Mouse (Mus musculus): Measurements from ENCODE around the gene Rab31. TPM values are rescaled to one million over a fixed set of nuclear protein-coding genes. Genes with fewer than 3 reads are reported as not detected.

Rab31 gene
- polyA plus RNA-seq, 2 experiments: 2.7 to 5.0 TPM

DNA sequence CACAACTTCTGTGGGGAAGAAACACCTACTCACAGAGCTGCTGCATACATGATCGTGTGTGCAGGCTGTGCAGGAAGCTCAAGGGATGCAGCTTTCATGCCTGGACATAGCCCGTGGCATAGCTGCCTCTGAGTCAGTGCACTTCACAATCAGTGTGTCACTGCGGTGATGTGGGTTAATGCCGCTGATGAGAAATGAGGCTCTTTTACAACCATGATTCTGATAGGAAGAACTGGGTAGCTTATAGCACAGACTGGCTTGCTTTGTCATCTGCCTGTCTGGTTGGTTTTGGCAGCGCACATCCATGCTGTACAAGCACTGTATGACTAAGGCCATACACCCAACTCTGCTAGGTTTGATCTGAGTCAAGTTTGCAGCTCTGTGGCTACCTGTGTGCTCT, 52.7 kb downstream of the Rab31 start:
- H3K4me3 ChIP-seq (ENCODE audit: insufficient read depth in 1 of 2, low read depth in 2 of 2, low read length in 2 of 2): no peak overlapping the region
- no peaks in the 10 kb centered on the region for H3K27me3 ChIP-seq (ENCODE audit: control insufficient read depth, insufficient read depth, low read length)
- DNase-seq (ENCODE audit: low read depth in 3 of 3, low spot score in 3 of 3) (no peak), ATAC-seq (ENCODE audit: insufficient read depth) (no peak)
- H3K4me1 ChIP-seq (replicated peaks; ENCODE audit: control insufficient read depth in 2 of 2, insufficient read depth in 2 of 2, low read length in 1 of 2): no peaks in the 10 kb centered on the region
- no peak overlapping the region for H3K9ac ChIP-seq (replicated peaks)
- H3K36me3 ChIP-seq (replicated peaks; ENCODE audit: control insufficient read depth, insufficient read depth, low read depth): no peaks in the 10 kb centered on the region
- no peak overlapping the region for H3K4me2 ChIP-seq (ENCODE audit: low read depth)
- H3K27ac ChIP-seq: no peak overlapping the region
- WGBS (ENCODE audit: insufficient replicate concordance): 79% methylated on average over 5 of the region's 5 CpGs
- no peak for TF ChIP-seq EP300 (IDR thresholded peaks at IDR 0.05; ENCODE audit: low read depth)
- TF ChIP-seq CTCF (IDR thresholded peaks at IDR 0.05; ENCODE audit: low read depth): no peak
- no peaks in the 10 kb centered on the region for H3K9me3 ChIP-seq (ENCODE audit: control insufficient read depth, low read length)

DNA sequence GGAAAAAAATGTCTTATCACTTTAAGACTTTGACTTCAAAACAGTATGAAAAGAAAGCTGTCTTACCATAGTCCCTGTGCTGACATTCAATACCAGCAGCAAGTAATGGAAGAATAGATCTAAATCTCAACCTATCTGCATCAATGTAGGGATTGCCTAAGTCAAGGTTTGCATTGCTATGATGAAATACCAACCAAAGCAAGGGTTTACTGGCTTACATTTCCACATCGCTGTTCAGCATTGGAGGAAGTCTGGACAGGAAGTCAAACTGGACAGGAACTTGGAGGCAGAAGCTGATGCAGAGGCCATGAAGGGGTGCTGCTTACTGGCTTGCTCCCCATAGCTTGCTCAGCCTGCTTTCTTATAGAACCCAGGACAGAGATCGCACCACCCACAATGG, 54.0 kb downstream of the Rab31 start:
- no peak for ATAC-seq (ENCODE audit: insufficient read depth)
- no peak overlapping the region for H3K4me2 ChIP-seq (ENCODE audit: low read depth)
- no peaks in the 10 kb centered on the region for H3K9me3 ChIP-seq (ENCODE audit: control insufficient read depth, low read length)
- no peaks in the 10 kb centered on the region for H3K4me1 ChIP-seq (replicated peaks; ENCODE audit: control insufficient read depth in 2 of 2, insufficient read depth in 2 of 2, low read length in 1 of 2)
- H3K27ac ChIP-seq: no peak overlapping the region
- H3K4me3 ChIP-seq (ENCODE audit: insufficient read depth in 1 of 2, low read depth in 2 of 2, low read length in 2 of 2): no peak overlapping the region
- no peaks in the 10 kb centered on the region for H3K36me3 ChIP-seq (replicated peaks; ENCODE audit: control insufficient read depth, insufficient read depth, low read depth)
- WGBS (ENCODE audit: insufficient replicate concordance): 60% methylated on average over 2 of the region's 2 CpGs
- TF ChIP-seq EP300 (IDR thresholded peaks at IDR 0.05; ENCODE audit: low read depth) (no peak), CTCF (IDR thresholded peaks at IDR 0.05; ENCODE audit: low read depth) (no peak)
- DNase-seq (ENCODE audit: low read depth in 3 of 3, low spot score in 3 of 3): no peak
- no peaks in the 10 kb centered on the region for H3K27me3 ChIP-seq (ENCODE audit: control insufficient read depth, insufficient read depth, low read length)
- H3K9ac ChIP-seq (replicated peaks): no peak overlapping the region

DNA sequence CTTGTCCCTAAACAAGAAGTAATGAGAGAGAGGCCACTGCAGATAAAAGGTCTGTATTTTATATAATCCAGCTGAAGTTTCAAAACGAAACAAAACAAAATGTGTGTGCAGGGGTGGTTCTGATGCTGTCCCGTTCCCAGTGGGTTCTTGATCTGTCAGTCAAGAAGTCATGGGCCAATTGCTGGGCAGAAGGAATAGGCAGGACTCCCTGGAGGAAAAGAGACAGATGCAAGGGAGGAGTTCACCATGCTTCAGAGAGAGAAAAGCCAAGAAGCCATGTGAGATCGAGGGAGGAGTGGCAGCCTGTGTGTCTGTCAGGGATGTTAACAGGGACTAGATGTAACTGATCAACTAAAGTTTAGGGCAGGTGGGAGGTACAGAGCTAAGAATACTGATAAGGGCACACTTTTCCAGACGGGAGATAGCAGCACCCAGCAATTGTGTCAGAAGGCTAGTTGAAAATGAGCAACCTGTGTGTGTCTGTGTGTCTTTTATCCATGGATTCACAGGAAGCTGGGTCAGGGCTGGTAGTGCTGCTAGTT, 54.8 kb downstream of the Rab31 start:
- TF ChIP-seq CTCF (IDR thresholded peaks at IDR 0.05; ENCODE audit: low read depth): no peak
- no peak overlapping the region for H3K27ac ChIP-seq
- H3K4me3 ChIP-seq (ENCODE audit: insufficient read depth in 1 of 2, low read depth in 2 of 2, low read length in 2 of 2): no peak overlapping the region
- no peaks in the 10 kb centered on the region for H3K27me3 ChIP-seq (ENCODE audit: control insufficient read depth, insufficient read depth, low read length)
- no peaks in the 10 kb centered on the region for H3K4me1 ChIP-seq (replicated peaks; ENCODE audit: control insufficient read depth in 2 of 2, insufficient read depth in 2 of 2, low read length in 1 of 2)
- WGBS (ENCODE audit: insufficient replicate concordance): 42% methylated on average over 4 of the region's 4 CpGs
- H3K9ac ChIP-seq (replicated peaks): no peak overlapping the region
- no peaks in the 10 kb centered on the region for H3K9me3 ChIP-seq (ENCODE audit: control insufficient read depth, low read length)
- no peak overlapping the region for H3K4me2 ChIP-seq (ENCODE audit: low read depth)
- DNase-seq (ENCODE audit: low read depth in 3 of 3, low spot score in 3 of 3) (no peak), ATAC-seq (ENCODE audit: insufficient read depth) (no peak)
- H3K36me3 ChIP-seq (replicated peaks; ENCODE audit: control insufficient read depth, insufficient read depth, low read depth): no peaks in the 10 kb centered on the region

DNA sequence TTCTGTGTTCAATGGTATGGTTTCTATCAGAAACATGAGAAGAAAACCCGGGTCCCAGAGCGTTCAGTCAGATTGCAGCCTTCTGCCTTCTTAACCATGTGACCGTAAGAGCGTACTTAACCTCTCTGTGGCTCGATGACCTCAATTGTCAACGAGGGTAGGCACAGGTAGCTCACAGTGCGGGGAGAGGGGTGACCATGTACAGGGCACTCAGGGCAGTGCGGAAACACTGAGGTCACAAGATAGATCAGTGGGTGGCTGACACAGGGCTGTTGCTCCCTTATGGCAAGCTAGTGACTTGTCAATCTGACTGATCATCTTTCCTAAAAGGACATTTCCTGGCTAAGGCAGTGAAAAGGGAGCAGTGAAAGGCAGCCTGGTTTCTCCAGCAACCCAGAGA, 58.5 kb downstream of the Rab31 start:
- DNase-seq (ENCODE audit: low read depth in 3 of 3, low spot score in 3 of 3) (no peak), ATAC-seq (ENCODE audit: insufficient read depth) (no peak)
- no peak for TF ChIP-seq EP300 (IDR thresholded peaks at IDR 0.05; ENCODE audit: low read depth)
- TF ChIP-seq CTCF (IDR thresholded peaks at IDR 0.05; ENCODE audit: low read depth): no peak
- H3K9ac ChIP-seq (replicated peaks): no peak overlapping the region
- no peak overlapping the region for H3K4me2 ChIP-seq (ENCODE audit: low read depth)
- H3K9me3 ChIP-seq (ENCODE audit: control insufficient read depth, low read length): no peaks in the 10 kb centered on the region
- 68% methylated on average over 8 of the region's 8 CpGs for WGBS (ENCODE audit: insufficient replicate concordance)
- H3K27me3 ChIP-seq (ENCODE audit: control insufficient read depth, insufficient read depth, low read length): no peaks in the 10 kb centered on the region
- no peak overlapping the region for H3K4me3 ChIP-seq (ENCODE audit: insufficient read depth in 1 of 2, low read depth in 2 of 2, low read length in 2 of 2)
- no peaks in the 10 kb centered on the region for H3K4me1 ChIP-seq (replicated peaks; ENCODE audit: control insufficient read depth in 2 of 2, insufficient read depth in 2 of 2, low read length in 1 of 2)
- H3K27ac ChIP-seq: no peak overlapping the region
- no peaks in the 10 kb centered on the region for H3K36me3 ChIP-seq (replicated peaks; ENCODE audit: control insufficient read depth, insufficient read depth, low read depth)

DNA sequence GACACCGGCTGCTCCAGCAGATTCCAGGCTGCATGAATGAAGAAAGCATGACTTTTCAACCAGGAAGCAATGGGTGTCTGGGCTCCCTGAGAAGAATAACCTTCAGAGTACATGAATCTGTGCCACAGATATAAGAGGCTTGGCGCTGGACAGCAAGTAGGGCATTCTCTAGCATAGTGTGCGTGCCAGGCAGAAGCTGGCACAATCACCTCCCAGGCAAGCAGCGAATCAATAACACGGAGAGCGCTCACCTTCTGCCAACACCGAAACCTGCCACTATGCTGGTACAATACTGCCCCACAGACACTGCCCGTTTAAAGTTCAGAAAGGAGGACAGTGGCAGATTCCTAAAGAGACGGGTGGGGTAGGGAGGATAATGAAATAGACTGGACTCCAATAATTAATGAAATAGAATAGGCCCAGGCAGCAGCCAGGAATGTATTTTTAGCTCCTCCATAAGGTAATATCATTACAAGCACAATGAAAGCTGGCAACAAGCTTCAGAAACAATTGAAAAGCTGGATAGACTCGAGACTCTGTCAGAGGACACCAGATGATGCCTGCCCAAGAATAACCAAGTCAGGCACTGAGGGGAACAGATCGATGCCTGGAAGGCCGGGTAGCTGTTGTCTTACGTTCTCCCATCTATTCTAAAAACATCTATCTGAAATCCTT, 59.6 kb downstream of the Rab31 start:
- no peak for DNase-seq (ENCODE audit: low read depth in 3 of 3, low spot score in 3 of 3)
- Histone ChIP-seq H3K4me1 (replicated peaks; ENCODE audit: control insufficient read depth in 2 of 2, insufficient read depth in 2 of 2, low read length in 1 of 2) (no peaks in the 10 kb centered on the region), H3K4me2 (ENCODE audit: low read depth) (no peak overlapping the region), H3K36me3 (replicated peaks; ENCODE audit: control insufficient read depth, insufficient read depth, low read depth) (no peaks in the 10 kb centered on the region), H3K9ac (replicated peaks) (no peak overlapping the region), H3K4me3 (ENCODE audit: insufficient read depth in 1 of 2, low read depth in 2 of 2, low read length in 2 of 2) (no peak overlapping the region), H3K27me3 (ENCODE audit: control insufficient read depth, insufficient read depth, low read length) (no peaks in the 10 kb centered on the region), H3K27ac (no peak overlapping the region), H3K9me3 (ENCODE audit: control insufficient read depth, low read length) (no peaks in the 10 kb centered on the region)
- TF ChIP-seq EP300 (IDR thresholded peaks at IDR 0.05; ENCODE audit: low read depth) (no peak), CTCF (IDR thresholded peaks at IDR 0.05; ENCODE audit: low read depth) (no peak)
- ATAC-seq (ENCODE audit: insufficient read depth): no peak
- 77% methylated on average over 13 of the region's 13 CpGs for WGBS (ENCODE audit: insufficient replicate concordance)
